Mouse (Mus musculus) MEL-GATA-1-ER (cell line): ENCODE results near the gene Arid3a.

Experiments used
- DNase-seq: peaks from one replicate; pipeline ENCODE4 v3.0.0-alpha.2; 2012; ENCODE audit warnings: low read depth; ENCODE audit errors: extremely low read depth

Gene Arid3a

GRCm38 (mm10) chr10:79908167-79909091 lies 18.4 kb upstream of the Arid3a start, which contains the start of gene Med16:
TSS of gene Med16 (minus strand) at chr10:79908923.
- DNase-seq = peak; percentile 80

GRCm38 (mm10) chr10:79909092-79909922 lies 17.5 kb upstream of the Arid3a start:
- DNase-seq = peak; percentile 86

GRCm38 (mm10) chr10:79910556-79910955 lies 16.3 kb upstream of the Arid3a start, which contains the start of gene Gm26602:
TSS of gene Gm26602 (plus strand) at chr10:79910856.
- no peak for DNase-seq

- DNase-seq = no peak
Observed at GRCm38 (mm10) chr10:79912412-79912811, 14.4 kb upstream of the Arid3a start.

GRCm38 (mm10) chr10:79914131-79914947 lies 12.5 kb upstream of the Arid3a start:
- peak; percentile 74 for DNase-seq

- no peak for DNase-seq
Observed at GRCm38 (mm10) chr10:79914948-79915596, 11.8 kb upstream of the Arid3a start.

- DNase-seq = no peak
Observed at GRCm38 (mm10) chr10:79916081-79916480, 10.8 kb upstream of the Arid3a start.

GRCm38 (mm10) chr10:79916808-79917531 lies 9.9 kb upstream of the Arid3a start, which contains the start of gene Kiss1r:
TSS of gene Kiss1r (plus strand) at chr10:79916971.
- no peak for DNase-seq

GRCm38 (mm10) chr10:79917532-79918100 lies 9.2 kb upstream of the Arid3a start:
- DNase-seq = no peak

- no peak for DNase-seq
Observed at GRCm38 (mm10) chr10:79918231-79919078, 8.4 kb upstream of the Arid3a start.

GRCm38 (mm10) chr10:79919251-79919849 lies 7.5 kb upstream of the Arid3a start:
- DNase-seq = no peak

- no peak for DNase-seq
Observed at GRCm38 (mm10) chr10:79920056-79920890, 6.6 kb upstream of the Arid3a start.

- DNase-seq = no peak
Observed at GRCm38 (mm10) chr10:79920958-79921535, 5.8 kb upstream of the Arid3a start, which contains the start of gene R3hdm4. TSS of gene R3hdm4 (minus strand) at chr10:79921208.

- DNase-seq = no peak
Observed at GRCm38 (mm10) chr10:79921572-79921971, 5.3 kb upstream of the Arid3a start.

- DNase-seq = peak; percentile 62
Observed at GRCm38 (mm10) chr10:79924998-79925784, 1.7 kb upstream of the Arid3a start.
